Mouse (Mus musculus) MEL (cell line): ENCODE measurements at regions not wholly inside any gene's neighbourhood (a gene's known extent, or its start where the extent isn't known, plus 50 kb on each side); places are given as distances from the start of the nearest gene placed in this dataset.

ENCODE experiments used
- DNase-seq: peaks from one replicate; pipeline ENCODE4 v3.0.0; 2011; ENCODE audit warnings: low read depth, low spot score
- H3K27ac ChIP-seq: 2 replicates; pipeline ENCODE4 v1.5.1; 2012; ENCODE audit warnings: low read depth, mild to moderate bottlenecking, control low read depth, low read length, moderate library complexity; ENCODE audit not compliant: control insufficient read depth
- H3K27me3 ChIP-seq, 2 experiments: fragments of 150-350 bp in 1 of 2; sonication (generic) in 1 of 2; 2 replicates each; pipeline ENCODE4 v1.6.1; 2012; ENCODE audit warnings: low read length in 2 of 2, mild to moderate bottlenecking in 2 of 2, improper control_type of control experiment in 1 of 2, moderate library complexity in 1 of 2; ENCODE audit not compliant: insufficient read depth in 2 of 2, control insufficient read depth in 1 of 2
- H3K36me3 ChIP-seq, 2 experiments: 2 replicates each; pipeline ENCODE4 v1.6.1; 2012 to 2014; ENCODE audit warnings: low read length in 2 of 2, improper control_type of control experiment in 1 of 2, inconsistent platforms in 1 of 2, mild to moderate bottlenecking in 1 of 2; ENCODE audit not compliant: insufficient read depth in 2 of 2, control insufficient read depth in 1 of 2
- H3K4me1 ChIP-seq, 2 experiments: fragments of 150-350 bp in 1 of 2; sonication (generic) in 1 of 2; 2 replicates each; pipeline ENCODE4 v1.6.1; 2012; ENCODE audit warnings: low read length in 2 of 2, improper control_type of control experiment in 1 of 2, mild to moderate bottlenecking in 1 of 2; ENCODE audit not compliant: insufficient read depth in 2 of 2, control insufficient read depth in 1 of 2
- H3K4me3 ChIP-seq, 2 experiments: fragments of 150-350 bp in 1 of 2; sonication (generic) in 1 of 2; 2 replicates each; pipeline ENCODE4 v1.5.1; 2012; ENCODE audit warnings: low read depth in 2 of 2, low read length in 2 of 2, mild to moderate bottlenecking in 2 of 2, moderate library complexity in 2 of 2, control low read depth in 1 of 2, improper control_type of control experiment in 1 of 2; ENCODE audit not compliant: control insufficient read depth in 1 of 2, insufficient read depth in 1 of 2
- H3K79me2 ChIP-seq: 2 replicates; pipeline ENCODE4 v1.6.1; 2012; ENCODE audit warnings: mild to moderate bottlenecking, low read length, moderate library complexity; ENCODE audit not compliant: control insufficient read depth, poor library complexity, insufficient read depth
- H3K9ac ChIP-seq: 2 replicates; pipeline ENCODE4 v1.6.1; 2012; ENCODE audit warnings: low read depth, mild to moderate bottlenecking, control low read depth, low read length, moderate library complexity; ENCODE audit not compliant: control insufficient read depth, poor library complexity, severe bottlenecking
- H3K9me3 ChIP-seq: fragments of 150-350 bp; sonication (generic); replicated peaks from 2 replicates; pipeline ENCODE4 v1.6.1; 2012; ENCODE audit warnings: mild to moderate bottlenecking, low read length, improper control_type of control experiment, moderate library complexity; ENCODE audit not compliant: insufficient read depth
- BHLHE40 ChIP-seq: IDR thresholded peaks from 2 replicates; pipeline ENCODE4 v1.6.1; 2012; ENCODE audit warnings: low read depth, mild to moderate bottlenecking, inconsistent platforms, low read length, improper control_type of control experiment, borderline replicate concordance
- CHD2 ChIP-seq: IDR thresholded peaks from 2 replicates; pipeline ENCODE4 v1.6.1; 2011; ENCODE audit warnings: low read length, improper control_type of control experiment
- CTCF ChIP-seq, 3 experiments: IDR thresholded peaks in 2 of 3; conservative IDR thresholded peaks in 1 of 3; 2 replicates each; pipeline ENCODE4 v1.5.1; 2011 to 2012; ENCODE audit warnings: low read length in 3 of 3, low read depth in 2 of 3, mild to moderate bottlenecking in 2 of 3, improper control_type of control experiment in 1 of 3, inconsistent platforms in 1 of 3, mixed read lengths in 1 of 3, moderate library complexity in 1 of 3; ENCODE audit not compliant: control insufficient read depth in 1 of 3, insufficient read depth in 1 of 3, poor library complexity in 1 of 3, severe bottlenecking in 1 of 3
- GABPA ChIP-seq: IDR thresholded peaks from 2 replicates; pipeline ENCODE4 v1.6.1; 2012; ENCODE audit warnings: low read depth, mild to moderate bottlenecking, inconsistent platforms, low read length, improper control_type of control experiment, moderate library complexity
- MAX ChIP-seq: IDR thresholded peaks from 2 replicates; pipeline ENCODE4 v1.6.1; 2011; ENCODE audit warnings: low read length, improper control_type of control experiment
- MXI1 ChIP-seq: IDR thresholded peaks from 2 replicates; pipeline ENCODE4 v1.6.1; 2011; ENCODE audit warnings: mild to moderate bottlenecking, low read depth, low read length, improper control_type of control experiment
- NRF1 ChIP-seq: IDR thresholded peaks from 2 replicates; pipeline ENCODE4 v1.6.1; 2014; ENCODE audit warnings: low read depth, mild to moderate bottlenecking, inconsistent platforms, low read length, improper control_type of control experiment, moderate library complexity; ENCODE audit not compliant: poor library complexity, insufficient read depth, severe bottlenecking
- POLR2AphosphoS5 ChIP-seq: IDR thresholded peaks from 2 replicates; pipeline ENCODE4 v1.6.1; 2012; ENCODE audit warnings: low read depth, borderline replicate concordance, mild to moderate bottlenecking, inconsistent platforms, low read length, moderate library complexity, mixed read lengths
- TCF12 ChIP-seq: IDR thresholded peaks from 2 replicates; pipeline ENCODE4 v1.6.1; 2014; ENCODE audit warnings: low read depth, mild to moderate bottlenecking, inconsistent platforms, low read length, improper control_type of control experiment, moderate library complexity
- ZKSCAN1 ChIP-seq: IDR thresholded peaks from 2 replicates; pipeline ENCODE4 v1.6.1; 2012; ENCODE audit warnings: low read depth, mild to moderate bottlenecking, inconsistent platforms, low read length, improper control_type of control experiment, moderate library complexity
- ZMIZ1 ChIP-seq: IDR thresholded peaks from 2 replicates; pipeline ENCODE4 v1.6.1; 2012; ENCODE audit warnings: low read depth, mild to moderate bottlenecking, inconsistent platforms, low read length, improper control_type of control experiment, moderate library complexity
- ZNF384 ChIP-seq: IDR thresholded peaks from 2 replicates; pipeline ENCODE4 v1.6.1; 2012; ENCODE audit warnings: low read depth, mild to moderate bottlenecking, inconsistent platforms, low read length, improper control_type of control experiment

DNA sequence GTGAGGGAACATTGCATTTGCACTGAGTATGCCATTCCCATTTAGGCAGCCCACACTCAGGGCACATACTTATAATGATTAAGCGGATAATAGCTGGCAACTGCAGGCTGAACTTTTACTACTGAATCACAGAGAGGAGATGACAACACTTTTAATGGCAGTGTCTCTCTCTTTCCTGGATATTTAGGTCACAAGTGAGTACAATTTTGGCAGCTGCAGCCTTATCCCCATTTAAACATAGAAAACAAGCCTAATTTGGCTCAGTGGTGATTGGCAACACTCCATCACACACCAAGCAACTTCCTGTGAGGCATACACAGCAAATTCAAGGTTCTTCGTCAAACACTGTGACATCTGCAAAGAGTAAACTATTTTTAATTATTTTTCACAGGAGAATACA is 329.5 kb upstream of the Negr1 start:
- Histone ChIP-seq H3K27me3 (no peaks in the 10 kb centered on the region), H3K79me2 (no peaks in the 10 kb centered on the region), H3K9me3 (no peaks in the 10 kb centered on the region), H3K9ac (no peak overlapping the region), H3K4me3 (no peak overlapping the region), H3K4me1 (no peaks in the 10 kb centered on the region), H3K27ac (no peak overlapping the region)
- no peak for DNase-seq
- TF ChIP-seq ZKSCAN1 = no peak
- TF ChIP-seq, all 39 proteins: peak for 0
- H3K36me3 ChIP-seq = no peaks in the 10 kb centered on the region

DNA sequence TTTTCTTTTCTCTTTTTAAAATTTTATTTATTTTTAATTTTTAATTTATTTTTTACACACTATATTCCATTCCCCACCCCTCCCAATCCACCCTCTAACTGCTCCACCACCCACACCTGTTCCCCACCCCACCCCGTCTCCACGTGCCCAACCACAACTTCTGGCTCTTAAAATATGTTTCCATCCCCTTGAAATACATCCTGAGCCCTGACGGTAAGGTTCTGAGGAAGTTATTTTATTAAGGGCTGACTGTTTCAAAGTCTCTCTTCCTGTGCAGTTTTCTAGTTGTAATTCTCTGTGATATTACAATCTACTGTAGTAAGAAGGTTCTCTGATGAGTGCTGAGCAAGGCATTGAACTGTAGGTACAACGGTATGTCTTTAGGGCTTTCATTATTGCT is 325.6 kb upstream of the Negr1 start:
- Histone ChIP-seq H3K4me3 (no peak overlapping the region), H3K27me3 (no peaks in the 10 kb centered on the region)
- no peak for TF ChIP-seq MAX
- no peak for TF ChIP-seq ZNF384
- no peak for TF ChIP-seq POLR2AphosphoS5
- TF ChIP-seq GABPA = no peak
- no peak for TF ChIP-seq CTCF (IDR thresholded peaks at IDR 0.05 in 2 of 3, conservative IDR thresholded peaks at IDR 0.05 in 1 of 3; ENCODE audit: control insufficient read depth in 1 of 3, insufficient read depth in 1 of 3, low read depth in 2 of 3, low read length in 3 of 3, poor library complexity in 1 of 3, severe bottlenecking in 1 of 3)
- TF ChIP-seq MXI1 = no peak
- TF ChIP-seq ZMIZ1 = no peak
- TF ChIP-seq TCF12 = no peak
- TF ChIP-seq, all 39 proteins: peak for 0
- Histone ChIP-seq H3K36me3 (no peaks in the 10 kb centered on the region), H3K4me1 (no peaks in the 10 kb centered on the region), H3K9me3 (no peaks in the 10 kb centered on the region), H3K79me2 (no peaks in the 10 kb centered on the region), H3K27ac (no peak overlapping the region), H3K9ac (no peak overlapping the region)
- DNase-seq = no peak

DNA sequence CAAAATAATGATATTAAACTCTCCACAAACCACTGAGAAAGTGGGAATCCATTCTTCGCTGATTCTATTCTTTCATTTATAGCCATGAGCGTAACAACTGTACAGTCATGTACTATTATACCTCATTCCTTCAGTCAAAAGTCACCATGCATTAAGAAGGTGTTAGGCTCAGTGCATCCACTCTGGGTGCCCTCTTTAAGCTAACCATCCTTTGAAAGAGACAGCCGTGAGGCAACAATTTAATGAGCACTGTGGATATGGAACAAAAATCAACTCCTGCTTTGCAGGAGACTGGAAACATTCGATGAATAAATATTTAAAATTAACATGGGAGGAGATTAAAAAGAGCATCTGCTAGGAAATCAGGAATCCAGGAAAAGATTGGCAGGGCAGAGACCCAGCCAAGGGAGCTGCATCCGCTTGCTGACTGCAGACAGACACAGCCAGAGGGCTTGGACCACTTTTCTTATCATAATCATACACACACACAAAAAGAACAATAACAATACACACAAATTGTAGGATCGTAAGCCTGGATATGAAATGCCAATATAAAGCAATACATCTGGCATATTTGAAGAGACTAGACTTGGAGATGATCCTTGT is 309.2 kb upstream of the Negr1 start:
- H3K27me3 ChIP-seq = no peaks in the 10 kb centered on the region
- no peak overlapping the region for H3K9ac ChIP-seq
- H3K4me3 ChIP-seq = no peak overlapping the region
- H3K36me3 ChIP-seq = no peaks in the 10 kb centered on the region
- no peak overlapping the region for H3K27ac ChIP-seq
- TF ChIP-seq BHLHE40 = no peak
- no peak for TF ChIP-seq NRF1
- TF ChIP-seq MAX = no peak
- no peak for TF ChIP-seq CHD2
- H3K4me1 ChIP-seq = no peaks in the 10 kb centered on the region
- no peaks in the 10 kb centered on the region for H3K79me2 ChIP-seq
- no peaks in the 10 kb centered on the region for H3K9me3 ChIP-seq
- no peak for DNase-seq
